Mouse (Mus musculus): ENCODE measurements around the gene Catsperg2. TPM values are rescaled to one million over a fixed set of nuclear protein-coding genes. Genes with fewer than 3 reads are reported as not detected.
"Not testable (repeated sequence)": the region's sequence is repeated elsewhere in the genome, so short reads cannot be mapped to it uniquely, and the experiment has no call there.

The Catsperg2 gene
- polyA plus RNA-seq, 1 experiment from 2014 or later, result 0.08 TPM

DNA sequence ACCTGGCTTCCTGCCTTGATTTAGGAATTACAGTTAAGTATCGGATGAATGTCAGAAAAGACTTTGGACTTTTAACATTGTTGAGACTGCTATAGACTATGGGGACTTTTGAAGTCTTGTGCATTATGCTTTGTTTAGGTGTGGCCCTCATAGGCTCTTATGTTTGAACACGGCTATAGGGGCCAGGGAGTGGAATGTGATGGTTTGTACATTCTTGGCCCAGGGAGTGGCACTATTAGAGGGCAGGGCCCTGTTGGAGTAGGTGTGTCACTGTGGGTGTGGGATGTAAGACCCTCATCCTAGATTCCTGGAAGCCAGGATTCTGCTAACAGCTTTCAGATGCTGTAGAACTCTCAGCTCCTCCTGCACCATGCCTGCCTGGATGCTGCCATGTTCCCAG, 17.9 kb downstream of the Catsperg2 start:
- not testable (repeated sequence) for H3K4me3 ChIP-seq; H3K27me3 ChIP-seq (ENCODE audit: insufficient read depth, poor library complexity, severe bottlenecking); DNase-seq (ENCODE audit: low spot score); H3K36me3 ChIP-seq; H3K27ac ChIP-seq; H3K9me3 ChIP-seq; H3K4me1 ChIP-seq (replicated peaks)
- 91% methylated on average over 2 of the region's 2 CpGs for WGBS

DNA sequence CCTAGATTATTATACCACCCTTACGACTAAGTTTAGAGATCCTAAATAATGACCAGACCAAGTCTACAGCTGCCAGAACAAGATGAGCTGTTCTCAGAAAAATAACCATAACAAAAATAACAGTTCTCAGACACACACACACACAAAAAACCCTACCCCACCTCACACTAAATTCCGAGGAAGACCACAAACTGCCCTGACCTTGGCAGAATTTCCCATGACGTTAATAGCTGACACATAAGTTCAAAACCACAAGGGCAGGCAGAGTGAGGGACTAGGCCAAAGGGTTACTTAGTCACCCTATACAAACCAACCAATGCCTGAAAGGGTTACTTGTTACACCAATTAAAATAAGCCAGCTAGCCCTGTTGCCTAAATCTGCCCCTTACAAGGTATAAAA, 31.6 kb downstream of the Catsperg2 start:
- H3K9me3 ChIP-seq; H3K27me3 ChIP-seq (ENCODE audit: insufficient read depth, poor library complexity, severe bottlenecking); H3K36me3 ChIP-seq; H3K4me1 ChIP-seq (replicated peaks); H3K27ac ChIP-seq; H3K4me3 ChIP-seq; DNase-seq (ENCODE audit: low spot score): not testable (repeated sequence)
- 90% methylated on average over 3 of the region's 3 CpGs for WGBS

DNA sequence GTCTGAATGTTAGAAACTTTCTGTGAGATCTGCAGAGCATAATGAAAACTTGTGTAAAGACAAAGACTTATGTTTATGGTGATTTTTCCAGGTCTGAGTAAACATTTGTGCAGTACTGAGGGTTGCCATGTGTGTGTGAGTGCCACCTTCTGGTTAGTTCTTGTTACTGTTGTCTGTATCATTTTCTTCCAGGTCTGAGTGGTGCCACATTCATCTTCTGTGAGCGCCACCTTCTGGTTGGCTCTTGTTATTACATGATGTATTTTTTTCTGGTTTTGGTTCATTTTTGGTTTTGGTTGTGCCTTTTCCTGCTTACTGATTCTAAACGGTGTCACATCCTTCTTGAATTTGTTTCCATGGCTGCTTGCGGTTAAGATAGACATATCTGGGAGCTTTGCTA, 45.0 kb downstream of the Catsperg2 start:
- Histone ChIP-seq H3K9me3 (peaks cover 52% of the 10 kb centered on the region), H3K27me3 (ENCODE audit: insufficient read depth, poor library complexity, severe bottlenecking) (no peaks in the 10 kb centered on the region), H3K36me3 (no peaks in the 10 kb centered on the region), H3K27ac (no peak overlapping the region), H3K4me3 (no peak overlapping the region), H3K4me1 (replicated peaks) (no peaks in the 10 kb centered on the region)
- DNase-seq (ENCODE audit: low spot score), result no peak
- WGBS, result 68% methylated on average over 3 of the region's 3 CpGs

MicroRNAs encoded within 50 kb of the gene (microRNA counts, 519-probe panel; counts per million panel counts)
- microRNA mmu-miR-1964, result 1,255 counts per million, percentile 77 among the panel's probes with 10 or more counts

Other genes starting within 250 kb of the Catsperg2 start
- gene Sipa1l3, start 208.4 kb downstream of the Catsperg2 start, polyA plus RNA-seq (2016; fragmentation: Nextera tagmentation; extraction: Ambion mirVana), result 8.1 and 9.7 TPM in 2 replicates
- gene Zfp84, start 41.5 kb upstream of the Catsperg2 start, polyA plus RNA-seq (2016; fragmentation: Nextera tagmentation; extraction: Ambion mirVana), result 10.8 and 10.9 TPM in 2 replicates
- gene Zfp30, start 57.0 kb upstream of the Catsperg2 start, polyA plus RNA-seq (2016; fragmentation: Nextera tagmentation; extraction: Ambion mirVana), result 5.8 and 6.4 TPM in 2 replicates
- gene Zfp790, start 89.1 kb upstream of the Catsperg2 start, polyA plus RNA-seq (2016; fragmentation: Nextera tagmentation; extraction: Ambion mirVana), result 14.3 and 17.3 TPM in 2 replicates
- gene Zfp940, start 126.6 kb upstream of the Catsperg2 start, polyA plus RNA-seq (2016; fragmentation: Nextera tagmentation; extraction: Ambion mirVana), result 8.7 and 10.3 TPM in 2 replicates
- 8.0 and 8.8 TPM in 2 replicates for gene Zfp420, start 132.9 kb upstream of the Catsperg2 start, polyA plus RNA-seq (2016; fragmentation: Nextera tagmentation; extraction: Ambion mirVana)
- gene Zfp27, start 179.5 kb upstream of the Catsperg2 start, polyA plus RNA-seq (2016; fragmentation: Nextera tagmentation; extraction: Ambion mirVana), result 8.5 and 12.2 TPM in 2 replicates
- gene Zfp383, start 181.2 kb upstream of the Catsperg2 start, polyA plus RNA-seq (2016; fragmentation: Nextera tagmentation; extraction: Ambion mirVana), result 4.8 and 4.9 TPM in 2 replicates
- 10.1 and 12.1 TPM in 2 replicates for gene Zfp74, start 227.1 kb upstream of the Catsperg2 start, polyA plus RNA-seq (2016; fragmentation: Nextera tagmentation; extraction: Ambion mirVana)